Mouse (Mus musculus): Measurements from ENCODE around the gene Rell1. TPM values are rescaled to one million over a fixed set of nuclear protein-coding genes. Genes with fewer than 3 reads are reported as not detected.
A peak's percentile ranks its signal among the peaks of the same experiment; 100 is the strongest.

Rell1 gene
- polyA plus RNA-seq, 1 experiment from 2014 or later = 13.0 TPM

GRCm38 (mm10) chr5:63970281-63970732 lies 1.6 kb upstream of the Rell1 start:
- ATAC-seq = peak; percentile 10; the same call in 1 of the 2 replicates
- WGBS = 3% methylated on average over 7 of the region's 7 CpGs
- Histone ChIP-seq H3K4me2 (ENCODE audit: low read length) (no peak overlapping the region), H3K36me3 (ENCODE audit: control insufficient read depth, insufficient read depth) (no peaks in the 10 kb centered on the region), H3K9ac (replicated peaks; ENCODE audit: low read depth, low read length) (no peak overlapping the region), H3K27me3 (replicated peaks; ENCODE audit: control insufficient read depth, insufficient read depth, low read length) (no peaks in the 10 kb centered on the region), H3K9me3 (ENCODE audit: control insufficient read depth, low read length) (no peaks in the 10 kb centered on the region), H3K4me3 (replicated peaks; ENCODE audit: low read length) (no peak overlapping the region), H3K27ac (ENCODE audit: low read length) (no peak overlapping the region), H3K4me1 (replicated peaks; ENCODE audit: control insufficient read depth, insufficient read depth, low read length) (peaks cover 22% of the 10 kb centered on the region)

- Histone ChIP-seq H3K4me2 (ENCODE audit: low read length) (peak overlapping the region; percentile 79), H3K4me3 (replicated peaks; ENCODE audit: low read length) (peak overlapping the region; percentile 83; the same call in 1 of the 2 replicates), H3K27me3 (replicated peaks; ENCODE audit: control insufficient read depth, insufficient read depth, low read length) (no peaks in the 10 kb centered on the region), H3K4me1 (replicated peaks; ENCODE audit: control insufficient read depth, insufficient read depth, low read length) (peaks cover 22% of the 10 kb centered on the region), H3K9ac (replicated peaks; ENCODE audit: low read depth, low read length) (no peak overlapping the region), H3K36me3 (ENCODE audit: control insufficient read depth, insufficient read depth) (no peaks in the 10 kb centered on the region), H3K9me3 (ENCODE audit: control insufficient read depth, low read length) (no peaks in the 10 kb centered on the region), H3K27ac (ENCODE audit: low read length) (no peak overlapping the region)
- no peak for ATAC-seq
- WGBS = 20% methylated on average over 5 of the region's 5 CpGs
Measured at GRCm38 (mm10) chr5:63969476-63970112, 897 bp upstream of the Rell1 start.

GRCm38 (mm10) chr5:63967591-63968141 lies 1.0 kb downstream of the Rell1 start:
- Histone ChIP-seq H3K36me3 (ENCODE audit: control insufficient read depth, insufficient read depth) (no peaks in the 10 kb centered on the region), H3K9me3 (ENCODE audit: control insufficient read depth, low read length) (no peaks in the 10 kb centered on the region), H3K27ac (ENCODE audit: low read length) (no peak overlapping the region), H3K4me3 (replicated peaks; ENCODE audit: low read length) (peak overlapping the region; percentile 83), H3K9ac (replicated peaks; ENCODE audit: low read depth, low read length) (peak overlapping the region; percentile 75), H3K27me3 (replicated peaks; ENCODE audit: control insufficient read depth, insufficient read depth, low read length) (no peaks in the 10 kb centered on the region), H3K4me1 (replicated peaks; ENCODE audit: control insufficient read depth, insufficient read depth, low read length) (peaks cover 22% of the 10 kb centered on the region), H3K4me2 (ENCODE audit: low read length) (peak overlapping the region; percentile 79)
- no peak for ATAC-seq
- under 1% methylated on average over 12 of the region's 12 CpGs for WGBS

DNA sequence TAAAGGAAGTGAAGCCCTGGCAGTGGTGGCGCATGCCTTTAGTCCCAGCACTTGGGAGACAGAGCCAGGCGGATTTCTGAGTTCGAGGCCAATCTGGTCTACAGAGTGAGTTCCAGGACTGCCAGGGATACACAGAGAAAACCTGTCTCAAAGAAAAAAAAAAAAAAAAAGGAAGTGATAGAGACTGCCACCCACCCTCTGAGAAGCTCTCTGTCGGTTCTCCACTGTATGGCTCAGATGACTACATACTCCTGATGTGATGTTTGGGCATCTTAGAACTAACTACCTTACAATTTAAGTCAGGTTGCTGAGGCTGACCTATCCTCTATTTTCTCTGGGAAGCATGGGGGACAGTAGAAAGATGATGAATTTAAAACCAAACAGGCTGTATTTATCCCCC lies 2.3 kb downstream of the Rell1 start:
- WGBS = 82% methylated on average over 4 of the region's 4 CpGs
- no peaks in the 10 kb centered on the region for H3K9me3 ChIP-seq (ENCODE audit: control insufficient read depth, low read length)
- H3K27me3 ChIP-seq (replicated peaks; ENCODE audit: control insufficient read depth, insufficient read depth, low read length) = no peaks in the 10 kb centered on the region
- ATAC-seq = no peak
- no peak overlapping the region for H3K4me2 ChIP-seq (ENCODE audit: low read length)
- no peak overlapping the region for H3K27ac ChIP-seq (ENCODE audit: low read length)
- H3K36me3 ChIP-seq (ENCODE audit: control insufficient read depth, insufficient read depth) = no peaks in the 10 kb centered on the region
- no peak overlapping the region for H3K9ac ChIP-seq (replicated peaks; ENCODE audit: low read depth, low read length)
- peaks cover 22% of the 10 kb centered on the region for H3K4me1 ChIP-seq (replicated peaks; ENCODE audit: control insufficient read depth, insufficient read depth, low read length)
- H3K4me3 ChIP-seq (replicated peaks; ENCODE audit: low read length) = no peak overlapping the region

DNA sequence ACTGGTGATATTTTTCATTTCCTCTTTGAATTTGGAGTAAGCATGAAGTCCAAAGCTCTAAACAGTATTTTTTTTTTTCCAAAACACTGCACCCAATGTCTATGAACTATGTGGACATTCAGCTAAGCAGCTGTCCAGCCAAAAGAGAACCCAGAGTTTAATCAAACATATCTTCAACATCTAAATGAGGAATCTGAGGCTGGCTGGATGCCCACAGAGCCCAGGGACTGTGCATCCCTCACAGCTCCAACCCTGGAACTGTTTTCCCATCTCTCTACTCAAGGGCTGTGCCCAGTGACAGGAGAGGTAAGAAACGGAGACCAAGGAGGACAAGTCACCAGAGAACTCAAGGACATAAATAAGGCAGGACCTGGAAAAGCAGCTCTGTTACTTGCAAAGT lies 2.8 kb downstream of the Rell1 start:
- WGBS = 89% methylated on average over 1 of the region's 1 CpGs
- Histone ChIP-seq H3K27ac (ENCODE audit: low read length) (no peak overlapping the region), H3K4me3 (replicated peaks; ENCODE audit: low read length) (no peak overlapping the region), H3K27me3 (replicated peaks; ENCODE audit: control insufficient read depth, insufficient read depth, low read length) (no peaks in the 10 kb centered on the region), H3K4me1 (replicated peaks; ENCODE audit: control insufficient read depth, insufficient read depth, low read length) (peaks cover 22% of the 10 kb centered on the region), H3K4me2 (ENCODE audit: low read length) (no peak overlapping the region), H3K9me3 (ENCODE audit: control insufficient read depth, low read length) (no peaks in the 10 kb centered on the region), H3K9ac (replicated peaks; ENCODE audit: low read depth, low read length) (no peak overlapping the region), H3K36me3 (ENCODE audit: control insufficient read depth, insufficient read depth) (no peaks in the 10 kb centered on the region)
- no peak for ATAC-seq

DNA sequence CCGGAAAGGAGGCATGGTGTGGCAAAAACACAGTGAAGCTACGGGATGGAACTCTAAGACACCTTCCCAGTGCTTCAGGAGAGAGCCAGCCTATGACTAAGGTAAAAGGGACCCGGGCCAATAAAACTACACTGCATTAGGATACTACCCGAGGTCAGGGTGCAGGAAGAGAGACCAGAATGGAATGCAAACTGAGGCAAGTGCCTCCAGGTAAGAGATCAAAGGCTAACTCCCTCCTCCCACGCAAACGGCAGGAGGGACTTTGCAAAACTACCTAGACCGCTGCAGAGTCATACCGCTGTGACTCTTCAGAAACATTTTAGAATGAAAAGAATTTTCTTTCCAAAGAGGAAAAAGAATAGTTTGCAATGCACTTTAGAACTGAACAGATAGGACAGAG lies 4.1 kb downstream of the Rell1 start:
- Histone ChIP-seq H3K9me3 (ENCODE audit: control insufficient read depth, low read length) (no peaks in the 10 kb centered on the region), H3K4me1 (replicated peaks; ENCODE audit: control insufficient read depth, insufficient read depth, low read length) (peaks cover 22% of the 10 kb centered on the region), H3K4me3 (replicated peaks; ENCODE audit: low read length) (no peak overlapping the region), H3K9ac (replicated peaks; ENCODE audit: low read depth, low read length) (no peak overlapping the region), H3K27me3 (replicated peaks; ENCODE audit: control insufficient read depth, insufficient read depth, low read length) (no peaks in the 10 kb centered on the region), H3K27ac (ENCODE audit: low read length) (no peak overlapping the region), H3K4me2 (ENCODE audit: low read length) (no peak overlapping the region), H3K36me3 (ENCODE audit: control insufficient read depth, insufficient read depth) (no peaks in the 10 kb centered on the region)
- WGBS = 75% methylated on average over 8 of the region's 8 CpGs
- no peak for ATAC-seq

DNA sequence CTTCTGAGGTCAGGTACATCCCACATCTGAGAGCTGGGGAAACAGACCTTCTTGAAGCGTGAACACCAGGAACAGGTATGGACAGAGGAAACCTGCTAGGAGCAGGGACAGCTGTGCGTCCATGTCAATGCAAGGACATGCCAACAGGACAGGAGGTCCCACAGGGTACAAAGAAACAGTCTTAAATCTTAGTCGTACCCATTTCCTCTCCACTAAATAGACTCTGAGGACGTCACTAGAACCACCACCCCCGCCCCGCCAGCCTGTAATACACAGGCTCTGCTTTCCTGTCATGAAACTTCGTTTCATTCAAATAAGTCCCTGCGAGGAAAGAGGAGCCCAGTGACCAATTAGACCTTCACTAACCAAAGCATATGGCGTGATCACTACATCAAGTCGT lies 7.0 kb downstream of the Rell1 start:
- H3K4me1 ChIP-seq (replicated peaks; ENCODE audit: control insufficient read depth, insufficient read depth, low read length) = peaks cover 10% of the 10 kb centered on the region; the same call in 1 of the 2 replicates
- 88% methylated on average over 10 of the region's 10 CpGs for WGBS
- no peak overlapping the region for H3K4me3 ChIP-seq (replicated peaks; ENCODE audit: low read length)
- ATAC-seq = no peak
- H3K27me3 ChIP-seq (replicated peaks; ENCODE audit: control insufficient read depth, insufficient read depth, low read length) = no peaks in the 10 kb centered on the region
- no peak overlapping the region for H3K9ac ChIP-seq (replicated peaks; ENCODE audit: low read depth, low read length)
- no peak overlapping the region for H3K27ac ChIP-seq (ENCODE audit: low read length)
- no peaks in the 10 kb centered on the region for H3K36me3 ChIP-seq (ENCODE audit: control insufficient read depth, insufficient read depth)
- H3K9me3 ChIP-seq (ENCODE audit: control insufficient read depth, low read length) = no peaks in the 10 kb centered on the region
- no peak overlapping the region for H3K4me2 ChIP-seq (ENCODE audit: low read length)

DNA sequence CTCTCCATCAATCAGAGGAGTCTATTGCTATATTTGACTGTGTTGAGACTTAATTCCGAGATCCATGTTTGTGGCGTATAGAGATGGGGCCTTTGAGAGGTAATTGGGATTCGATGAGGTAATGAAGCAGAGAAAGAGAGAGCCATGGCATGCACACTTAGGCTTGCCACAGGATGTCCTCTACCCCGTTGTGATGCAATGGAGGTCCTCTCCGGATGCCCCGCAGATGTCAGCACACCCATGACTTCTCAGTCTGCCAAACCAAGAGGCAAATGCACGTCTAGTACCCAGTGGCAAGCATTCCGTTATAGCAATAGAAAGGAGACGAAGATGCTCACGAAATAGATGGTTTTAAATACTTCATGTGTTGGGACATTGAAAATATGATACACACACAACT lies 8.1 kb downstream of the Rell1 start:
- Histone ChIP-seq H3K27ac (ENCODE audit: low read length) (no peak overlapping the region), H3K27me3 (replicated peaks; ENCODE audit: control insufficient read depth, insufficient read depth, low read length) (no peaks in the 10 kb centered on the region), H3K4me3 (replicated peaks; ENCODE audit: low read length) (no peak overlapping the region), H3K9ac (replicated peaks; ENCODE audit: low read depth, low read length) (no peak overlapping the region), H3K4me1 (replicated peaks; ENCODE audit: control insufficient read depth, insufficient read depth, low read length) (peaks cover 8% of the 10 kb centered on the region; the same call in 1 of the 2 replicates), H3K4me2 (ENCODE audit: low read length) (no peak overlapping the region), H3K9me3 (ENCODE audit: control insufficient read depth, low read length) (no peaks in the 10 kb centered on the region), H3K36me3 (ENCODE audit: control insufficient read depth, insufficient read depth) (no peaks in the 10 kb centered on the region)
- no peak for ATAC-seq
- WGBS = 94% methylated on average over 10 of the region's 10 CpGs

DNA sequence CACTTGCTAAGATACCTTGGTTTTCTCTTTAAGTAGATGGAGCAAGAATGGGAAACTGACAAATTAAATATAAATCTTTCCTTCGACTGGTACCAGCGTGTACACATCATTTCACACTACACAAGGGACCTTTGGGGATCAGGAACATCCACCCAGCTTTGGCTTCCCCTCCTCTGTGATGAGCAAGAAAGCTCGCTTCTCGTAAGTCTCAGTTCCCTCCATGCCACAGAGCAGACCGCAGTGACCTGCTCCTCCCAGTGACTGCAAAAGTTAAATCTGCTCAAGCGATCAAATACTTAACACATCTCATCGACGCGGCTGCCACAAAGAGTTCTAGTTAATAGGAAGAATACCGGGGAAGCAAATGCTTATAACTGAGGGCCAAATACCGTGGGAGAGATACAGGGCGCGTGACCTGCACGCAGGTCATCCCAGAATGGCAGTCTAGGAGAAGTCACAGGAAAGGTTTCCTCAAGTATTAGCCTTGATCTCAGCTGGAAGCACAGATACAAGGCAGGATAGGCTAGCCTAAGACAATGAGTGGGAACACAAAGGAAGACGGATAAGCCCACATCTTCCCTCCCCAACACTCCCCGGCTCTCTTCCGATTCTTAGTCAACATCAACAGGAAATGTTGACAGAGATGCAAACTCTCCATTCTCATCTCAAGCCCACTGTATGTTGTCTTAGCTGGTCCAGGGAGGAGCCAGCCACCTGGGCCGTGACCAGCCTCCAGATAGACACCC lies 9.6 kb downstream of the Rell1 start:
- Histone ChIP-seq H3K27me3 (replicated peaks; ENCODE audit: control insufficient read depth, insufficient read depth, low read length) (no peaks in the 10 kb centered on the region), H3K4me1 (replicated peaks; ENCODE audit: control insufficient read depth, insufficient read depth, low read length) (peaks cover 8% of the 10 kb centered on the region; the same call in 1 of the 2 replicates)
- no peak for ATAC-seq

More for the DNA sequence above, 9.6 kb downstream of the Rell1 start:
- Histone ChIP-seq H3K9me3 (ENCODE audit: control insufficient read depth, low read length) (no peaks in the 10 kb centered on the region), H3K4me3 (replicated peaks; ENCODE audit: low read length) (no peak overlapping the region), H3K27ac (ENCODE audit: low read length) (no peak overlapping the region), H3K4me2 (ENCODE audit: low read length) (no peak overlapping the region), H3K36me3 (ENCODE audit: control insufficient read depth, insufficient read depth) (no peaks in the 10 kb centered on the region), H3K9ac (replicated peaks; ENCODE audit: low read depth, low read length) (no peak overlapping the region)
- 83% methylated on average over 18 of the region's 18 CpGs for WGBS

Data from forebrain, embryonic 16.5 days (tissue).